Comparison of ENCODE assay signal across 18 mouse cellular contexts in genomic region chr10:25068301-25068700, GRCm38 (mm10).
DNase-seq lines count a peak whose midpoint lies in the region; ATAC-seq and TF ChIP-seq lines count a peak whose summit lies in the region.
"Had no signal": no experiment of that assay in that cellular context is flagged by ENCODE, and none has a peak within 500 bp of the region (broad histone marks: within the 10 kb centered on the region; RNA-seq: fewer than 3 reads in every experiment).

No protein-coding gene starts in this region.

- no peaks in the 10 kb centered on the region for H3K9me3 ChIP-seq in forebrain, embryonic 12.5 days
- H3K9me3 ChIP-seq in forebrain, embryonic 16.5 days (ENCODE audit: control insufficient read depth, low read length), result no peaks in the 10 kb centered on the region
- 0 out of 2 replicates have a peak, but pooled peaks cover 4% of the 10 kb centered on the region for H3K9me3 ChIP-seq in heart, embryonic 15.5 days (replicated peaks)
- peaks cover 2% of the 10 kb centered on the region; the same call in 1 of the 2 replicates for H3K9me3 ChIP-seq in heart, embryonic 11.5 days (replicated peaks; ENCODE audit: control insufficient read depth, low read length)
- H3K9me3 ChIP-seq in midbrain, embryonic 14.5 days (ENCODE audit: control insufficient read depth, low read length), result no peaks in the 10 kb centered on the region
- H3K9me3 ChIP-seq: intestine, embryonic 15.5 days; kidney, embryonic 15.5 days had no signal

- no peaks in the 10 kb centered on the region for H3K27me3 ChIP-seq in forebrain, embryonic 12.5 days
- H3K27me3 ChIP-seq in forebrain, embryonic 16.5 days (replicated peaks; ENCODE audit: control insufficient read depth, insufficient read depth, low read length), result no peaks in the 10 kb centered on the region
- H3K27me3 ChIP-seq in heart, embryonic 15.5 days, result no peaks in the 10 kb centered on the region
- no peaks in the 10 kb centered on the region for H3K27me3 ChIP-seq in heart, embryonic 11.5 days (ENCODE audit: control insufficient read depth, insufficient read depth, low read length)
- no peaks in the 10 kb centered on the region for H3K27me3 ChIP-seq in midbrain, embryonic 14.5 days (ENCODE audit: control insufficient read depth, insufficient read depth, low read length)
- H3K27me3 ChIP-seq: intestine, embryonic 15.5 days; kidney, embryonic 15.5 days had no signal

- H3K4me2 ChIP-seq in forebrain, embryonic 12.5 days, result no peak overlapping the region
- H3K4me2 ChIP-seq in forebrain, embryonic 16.5 days (ENCODE audit: low read length), result no peak overlapping the region
- no peak overlapping the region for H3K4me2 ChIP-seq in heart, embryonic 15.5 days
- no peak overlapping the region for H3K4me2 ChIP-seq in heart, embryonic 11.5 days
- H3K4me2 ChIP-seq in midbrain, embryonic 14.5 days (ENCODE audit: low read length), result no peak overlapping the region
- H3K4me2 ChIP-seq: intestine, embryonic 15.5 days; kidney, embryonic 15.5 days had no signal

- H3K27ac ChIP-seq in forebrain, embryonic 12.5 days, result peak overlapping the region; percentile 11; the same call in 1 of the 2 replicates
- H3K27ac ChIP-seq in forebrain, embryonic 16.5 days (ENCODE audit: low read length), result no peak overlapping the region
- H3K27ac ChIP-seq in heart, embryonic 15.5 days, result peak overlapping the region; percentile 39; the same call in 1 of the 2 replicates
- no peak overlapping the region for H3K27ac ChIP-seq in heart, embryonic 11.5 days (ENCODE audit: low read depth, low read length)
- 0 out of 2 replicates have a peak overlapping the region, but pooled peaks have one; percentile 0 for H3K27ac ChIP-seq in midbrain, embryonic 14.5 days (replicated peaks; ENCODE audit: low read depth, low read length)
- H3K27ac ChIP-seq: intestine, embryonic 15.5 days; kidney, embryonic 15.5 days; liver, embryonic 14.5 days; stomach, postnatal 0 days had no signal

- H3K4me3 ChIP-seq in forebrain, embryonic 12.5 days (replicated peaks), result no peak overlapping the region
- no peak overlapping the region for H3K4me3 ChIP-seq in forebrain, embryonic 16.5 days (replicated peaks; ENCODE audit: low read length)
- no peak overlapping the region for H3K4me3 ChIP-seq in heart, embryonic 15.5 days
- no peak overlapping the region for H3K4me3 ChIP-seq in heart, embryonic 11.5 days (ENCODE audit: low read depth, low read length)
- no peak overlapping the region for H3K4me3 ChIP-seq in midbrain, embryonic 14.5 days (replicated peaks; ENCODE audit: low read depth, low read length)
- H3K4me3 ChIP-seq: intestine, embryonic 15.5 days; kidney, embryonic 15.5 days had no signal

- DNase-seq in brain, embryonic 14.5 days (ENCODE audit: low read depth), result peak; percentile 52
- peak; percentile 17 for DNase-seq in midbrain, embryonic 14.5 days
- no peak for DNase-seq in lung, postnatal 36 days
- DNase-seq: adrenal gland, postnatal 25 days; cerebellum, postnatal 10 days; embryo, embryonic 11 days; lung, postnatal 10 days; right cerebral cortex, adult 18-20 months; thymus, postnatal 36 days had no signal

- no peak for TF ChIP-seq POLR2A in brain, embryonic 14.5 days (IDR thresholded peaks at IDR 0.05; ENCODE audit: borderline replicate concordance, extremely low read depth, insufficient read depth, insufficient read length, poor library complexity, severe bottlenecking)

- WGBS in forebrain, embryonic 12.5 days, result 75% methylated on average over 8 of the region's 8 CpGs
- WGBS in forebrain, embryonic 16.5 days, result 63% methylated on average over 8 of the region's 8 CpGs
- WGBS in heart, embryonic 15.5 days, result 29% methylated on average over 8 of the region's 8 CpGs
- 38% methylated on average over 8 of the region's 8 CpGs for WGBS in heart, embryonic 11.5 days (ENCODE audit: insufficient replicate concordance)
- WGBS in midbrain, embryonic 14.5 days, result 64% methylated on average over 8 of the region's 8 CpGs

- peak; percentile 57; the same call in 1 of the 2 replicates for ATAC-seq in forebrain, embryonic 12.5 days (ENCODE audit: low FRiP score)
- no peak for ATAC-seq in forebrain, embryonic 16.5 days
- ATAC-seq in heart, embryonic 15.5 days (replicated peaks; ENCODE audit: insufficient number of reproducible peaks, insufficient read depth, low FRiP score, low read depth), result no peak
- ATAC-seq in heart, embryonic 11.5 days (replicated peaks; ENCODE audit: insufficient number of reproducible peaks, low FRiP score, low TSS enrichment), result no peak
- no peak for ATAC-seq in midbrain, embryonic 14.5 days (ENCODE audit: low FRiP score, low TSS enrichment)
- no peak for ATAC-seq in inflammation-experienced regulatory T-cells, adult 6 months
- ATAC-seq: intestine, embryonic 15.5 days had no signal

- H3K4me1 ChIP-seq in forebrain, embryonic 12.5 days, result no peaks in the 10 kb centered on the region
- no peaks in the 10 kb centered on the region for H3K4me1 ChIP-seq in forebrain, embryonic 16.5 days (replicated peaks; ENCODE audit: control insufficient read depth, insufficient read depth, low read length)
- peaks cover 10% of the 10 kb centered on the region for H3K4me1 ChIP-seq in heart, embryonic 15.5 days (replicated peaks)
- peaks cover 8% of the 10 kb centered on the region for H3K4me1 ChIP-seq in heart, embryonic 11.5 days (ENCODE audit: control insufficient read depth, insufficient read depth, low read length)
- no peaks in the 10 kb centered on the region for H3K4me1 ChIP-seq in midbrain, embryonic 14.5 days (ENCODE audit: control insufficient read depth, insufficient read depth, low read length)
- H3K4me1 ChIP-seq: kidney, embryonic 15.5 days had no signal

- H3K36me3 ChIP-seq in forebrain, embryonic 12.5 days (replicated peaks), result no peaks in the 10 kb centered on the region
- no peaks in the 10 kb centered on the region for H3K36me3 ChIP-seq in forebrain, embryonic 16.5 days (ENCODE audit: control insufficient read depth, insufficient read depth)
- no peaks in the 10 kb centered on the region for H3K36me3 ChIP-seq in heart, embryonic 15.5 days
- no peaks in the 10 kb centered on the region for H3K36me3 ChIP-seq in heart, embryonic 11.5 days (ENCODE audit: control insufficient read depth, insufficient read depth, low read length)
- H3K36me3 ChIP-seq in midbrain, embryonic 14.5 days (ENCODE audit: control insufficient read depth, insufficient read depth, low read length), result no peaks in the 10 kb centered on the region
- H3K36me3 ChIP-seq: intestine, embryonic 15.5 days; kidney, embryonic 15.5 days had no signal

- no peak for TF ChIP-seq CTCF in brain, embryonic 14.5 days (IDR thresholded peaks at IDR 0.05; ENCODE audit: borderline replicate concordance, extremely low read depth, insufficient read depth, insufficient read length)

- H3K9ac ChIP-seq in forebrain, embryonic 12.5 days, result no peak overlapping the region
- H3K9ac ChIP-seq in forebrain, embryonic 16.5 days (replicated peaks; ENCODE audit: low read depth, low read length), result no peak overlapping the region
- no peak overlapping the region; the same call in 1 of the 2 replicates for H3K9ac ChIP-seq in heart, embryonic 15.5 days
- H3K9ac ChIP-seq in heart, embryonic 11.5 days (ENCODE audit: low read depth, low read length), result no peak overlapping the region
- H3K9ac ChIP-seq in midbrain, embryonic 14.5 days (replicated peaks; ENCODE audit: low read length), result no peak overlapping the region
- H3K9ac ChIP-seq: intestine, embryonic 15.5 days; kidney, embryonic 15.5 days; liver, embryonic 14.5 days had no signal

Comparison
In these comparisons a context has a peak if more than half of its experiments do, and no peak if none do; other contexts are left out.
1. H3K27ac ChIP-seq: peak in forebrain, embryonic 12.5 days (single experiment), heart, embryonic 15.5 days (single experiment) and midbrain, embryonic 14.5 days (single experiment); none in forebrain, embryonic 16.5 days (single experiment) and heart, embryonic 11.5 days (single experiment).